Mouse (Mus musculus) small intestine, adult 2 months (tissue): ENCODE measurements around the gene Capzb. TPM values are rescaled to one million over a fixed set of nuclear protein-coding genes. Genes with fewer than 3 reads are reported as not detected.

Experiments used
- H3K27ac ChIP-seq: fragments of 200-500 bp; 2 replicates; pipeline ENCODE4 v1.5.1; 2012; ENCODE audit warnings: low read depth, low read length, control low read depth, inconsistent platforms; ENCODE audit not compliant: insufficient read depth
- H3K27me3 ChIP-seq: fragments of 200-500 bp; 2 replicates; pipeline ENCODE4 v1.6.1; 2012; ENCODE audit warnings: mild to moderate bottlenecking, moderate library complexity, low read length, inconsistent platforms; ENCODE audit not compliant: control insufficient read depth, insufficient read depth
- H3K36me3 ChIP-seq: fragments of 200-500 bp; 2 replicates; pipeline ENCODE4 v1.6.1; 2012; ENCODE audit warnings: mild to moderate bottlenecking, low read length, control low read depth, inconsistent platforms; ENCODE audit not compliant: control insufficient read depth, insufficient read depth
- H3K4me1 ChIP-seq: fragments of 200-500 bp; 2 replicates; pipeline ENCODE4 v1.6.1; 2012; ENCODE audit warnings: low read length, inconsistent platforms, mixed read lengths; ENCODE audit not compliant: control insufficient read depth, insufficient read depth, insufficient read length
- H3K4me3 ChIP-seq: fragments of 200-500 bp; 2 replicates; pipeline ENCODE4 v1.5.1; 2012; ENCODE audit warnings: low read depth, mild to moderate bottlenecking, control low read depth, inconsistent platforms, low read length, moderate library complexity
- CTCF ChIP-seq: fragments of 200-500 bp; IDR thresholded peaks from 2 replicates; pipeline ENCODE4 v1.5.1; 2012; ENCODE audit warnings: low read depth, mild to moderate bottlenecking, control low read depth, inconsistent platforms, low read length, moderate library complexity, mixed read lengths; ENCODE audit not compliant: insufficient replicate concordance, insufficient read length; ENCODE audit errors: extremely low read depth
- POLR2A ChIP-seq: fragments of 200-500 bp; IDR thresholded peaks from 2 replicates; pipeline ENCODE4 v1.6.1; 2012; ENCODE audit warnings: low read depth, mild to moderate bottlenecking, control low read depth, inconsistent platforms, low read length, moderate library complexity
- WGBS: fragments of 180-500 bp; shearing (Covaris S2); methylation state at CpG from one replicate; pipeline ENCODE4 v1.1.7; 2018; 5-methylcytosine and 5-hydroxymethylcytosine counted together
- polyA plus RNA-seq: library from polyadenylated mRNA; depleted of rRNA; stranded (reverse); fragments of >200 nt; gene quantifications from 2 replicates; pipeline ENCODE4 v1.2.3, GENCODE M21; 2012

The Capzb gene
- polyA plus RNA-seq, 1 experiment = 390 TPM

- Histone ChIP-seq H3K4me1 (peaks cover 26% of the 10 kb centered on the region), H3K27me3 (no peaks in the 10 kb centered on the region), H3K4me3 (no peak overlapping the region), H3K27ac (peak overlapping the region; percentile 61), H3K36me3 (peaks cover 4% of the 10 kb centered on the region; the same call in 1 of the 2 replicates)
- TF ChIP-seq POLR2A (no peak), CTCF (peak; percentile 81; the same call in 1 of the 2 replicates)
- 63% methylated on average over 6 of the region's 6 CpGs for WGBS
Observed at GRCm38 (mm10) chr4:139232479-139233145, 39.9 kb downstream of the Capzb start.

- Histone ChIP-seq H3K4me3 (no peak overlapping the region), H3K27ac (peak overlapping the region; percentile 61), H3K27me3 (no peaks in the 10 kb centered on the region), H3K4me1 (peaks cover 26% of the 10 kb centered on the region), H3K36me3 (peaks cover 4% of the 10 kb centered on the region; the same call in 1 of the 2 replicates)
- no peak for TF ChIP-seq POLR2A
- TF ChIP-seq CTCF = no peak
- 76% methylated on average over 7 of the region's 7 CpGs for WGBS
Observed at GRCm38 (mm10) chr4:139233146-139233495, 40.4 kb downstream of the Capzb start.

GRCm38 (mm10) chr4:139233755-139234254, 41.1 kb downstream of the Capzb start:
- Histone ChIP-seq H3K27me3 (no peaks in the 10 kb centered on the region), H3K27ac (peak overlapping the region; percentile 61), H3K4me1 (peaks cover 27% of the 10 kb centered on the region), H3K4me3 (no peak overlapping the region), H3K36me3 (peaks cover 8% of the 10 kb centered on the region)
- WGBS = 40% methylated on average over 4 of the region's 4 CpGs
- TF ChIP-seq CTCF = no peak
- no peak for TF ChIP-seq POLR2A

DNA sequence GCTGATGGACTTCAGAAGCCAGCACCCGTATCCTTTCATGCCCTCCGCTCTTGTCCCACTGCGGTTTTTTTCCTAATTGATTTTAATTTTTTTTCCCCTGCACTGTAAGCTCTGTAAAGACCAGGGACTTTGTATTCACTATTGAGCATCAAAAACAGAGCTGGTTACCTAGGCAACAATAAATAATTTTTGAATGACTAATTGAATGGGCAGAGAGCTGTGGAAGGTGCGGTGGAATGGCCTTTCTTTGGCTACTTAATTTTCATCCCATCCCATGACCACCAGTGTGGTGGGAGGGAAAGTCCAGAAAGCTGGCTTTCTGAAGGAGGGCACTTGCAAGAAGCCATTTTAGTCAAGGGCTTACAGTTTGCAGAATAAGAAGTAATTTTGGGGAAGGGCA, 41.6 kb downstream of the Capzb start:
- TF ChIP-seq POLR2A (no peak), CTCF (no peak)
- Histone ChIP-seq H3K27ac (no peak overlapping the region), H3K36me3 (peaks cover 12% of the 10 kb centered on the region)

GRCm38 (mm10) chr4:139235556-139235955, 42.9 kb downstream of the Capzb start:
- no peak overlapping the region for H3K4me3 ChIP-seq
- H3K27me3 ChIP-seq = no peaks in the 10 kb centered on the region
- peaks cover 24% of the 10 kb centered on the region for H3K36me3 ChIP-seq
- peaks cover 27% of the 10 kb centered on the region for H3K4me1 ChIP-seq
- TF ChIP-seq CTCF (no peak), POLR2A (no peak)
- H3K27ac ChIP-seq = no peak overlapping the region
- WGBS = 94% methylated on average over 7 of the region's 7 CpGs

More for the DNA sequence above, 41.6 kb downstream of the Capzb start:
- Histone ChIP-seq H3K4me1 (peaks cover 27% of the 10 kb centered on the region), H3K27me3 (no peaks in the 10 kb centered on the region), H3K4me3 (no peak overlapping the region)
- WGBS = 76% methylated on average over 4 of the region's 4 CpGs

GRCm38 (mm10) chr4:139238612-139239011, 45.9 kb downstream of the Capzb start:
- WGBS = 85% methylated on average over 16 of the region's 16 CpGs
- Histone ChIP-seq H3K27me3 (no peaks in the 10 kb centered on the region), H3K36me3 (peaks cover 45% of the 10 kb centered on the region), H3K4me3 (no peak overlapping the region), H3K27ac (no peak overlapping the region), H3K4me1 (peaks cover 14% of the 10 kb centered on the region)
- TF ChIP-seq POLR2A (no peak), CTCF (no peak)

GRCm38 (mm10) chr4:139240334-139240733, 47.6 kb downstream of the Capzb start:
- 69% methylated on average over 6 of the region's 6 CpGs for WGBS
- H3K36me3 ChIP-seq = peaks cover 44% of the 10 kb centered on the region
- H3K27ac ChIP-seq = no peak overlapping the region
- no peaks in the 10 kb centered on the region for H3K27me3 ChIP-seq
- H3K4me1 ChIP-seq = peaks cover 23% of the 10 kb centered on the region
- no peak for TF ChIP-seq POLR2A
- TF ChIP-seq CTCF = no peak
- no peak overlapping the region for H3K4me3 ChIP-seq
